Mouse (Mus musculus) kidney, embryonic 14.5 days (tissue): ENCODE data around the gene Srcap. TPM values are rescaled to one million over a fixed set of nuclear protein-coding genes. Genes with fewer than 3 reads are reported as not detected.

Experiments used
- ATAC-seq: fragments of 200-750 bp; cut with Nextera tagmentation; 2 replicates; pipeline ENCODE4 v1.8.0; 2017; ENCODE audit warnings: moderate number of reproducible peaks, mild to moderate bottlenecking, moderate TSS enrichment, moderate library complexity; ENCODE audit not compliant: low FRiP score, low TSS enrichment
- H3K27ac ChIP-seq: fragments of 300-500 bp; sonication (generic); 2 replicates; pipeline ENCODE4 v1.5.1; 2014; ENCODE audit warnings: low read depth, mild to moderate bottlenecking, low read length, moderate library complexity, mixed read lengths
- H3K27me3 ChIP-seq: fragments of 300-500 bp; sonication (generic); 2 replicates; pipeline ENCODE4 v1.6.1; 2014; ENCODE audit warnings: mild to moderate bottlenecking, low read length; ENCODE audit not compliant: control insufficient read depth, insufficient read depth
- H3K36me3 ChIP-seq: fragments of 300-500 bp; sonication (generic); 2 replicates; pipeline ENCODE4 v1.6.1; 2014; ENCODE audit warnings: low read length, mixed read lengths; ENCODE audit not compliant: control insufficient read depth, insufficient read depth
- H3K4me1 ChIP-seq: fragments of 300-500 bp; sonication (generic); 2 replicates; pipeline ENCODE4 v1.6.1; 2014; ENCODE audit warnings: low read length, mixed read lengths; ENCODE audit not compliant: control insufficient read depth, insufficient read depth
- H3K4me2 ChIP-seq: fragments of 300-500 bp; sonication (generic); replicated peaks from 2 replicates; pipeline ENCODE4 v1.6.1; 2014; ENCODE audit warnings: low read depth, mild to moderate bottlenecking, low read length
- H3K4me3 ChIP-seq: fragments of 300-500 bp; sonication (generic); 2 replicates; pipeline ENCODE4 v1.5.1; 2014; ENCODE audit warnings: mild to moderate bottlenecking, low read length
- H3K9ac ChIP-seq: fragments of 300-500 bp; sonication (generic); 2 replicates; pipeline ENCODE4 v1.6.1; 2014; ENCODE audit warnings: low read depth, mild to moderate bottlenecking, low read length, moderate library complexity
- H3K9me3 ChIP-seq: fragments of 300-500 bp; sonication (generic); 2 replicates; pipeline ENCODE4 v1.6.1; 2016; ENCODE audit warnings: low read length; ENCODE audit not compliant: control insufficient read depth
- WGBS: fragments of 180-500 bp; shearing (Covaris S2); extraction: QIAGEN DNeasy Blood & Tissue Kit; methylation state at CpG from one replicate; pipeline ENCODE4 v1.1.7; 2014; 5-methylcytosine and 5-hydroxymethylcytosine counted together
- polyA plus RNA-seq: library from polyadenylated mRNA; unstranded; fragments of >200 nt; fragmentation: Nextera tagmentation; extraction: Ambion mirVana; gene quantifications from 2 replicates; pipeline ENCODE4 v1.2.1, GENCODE M21; 2014

The Srcap gene
- polyA plus RNA-seq, 1 experiment from 2014 or later: 82.3 TPM

DNA sequence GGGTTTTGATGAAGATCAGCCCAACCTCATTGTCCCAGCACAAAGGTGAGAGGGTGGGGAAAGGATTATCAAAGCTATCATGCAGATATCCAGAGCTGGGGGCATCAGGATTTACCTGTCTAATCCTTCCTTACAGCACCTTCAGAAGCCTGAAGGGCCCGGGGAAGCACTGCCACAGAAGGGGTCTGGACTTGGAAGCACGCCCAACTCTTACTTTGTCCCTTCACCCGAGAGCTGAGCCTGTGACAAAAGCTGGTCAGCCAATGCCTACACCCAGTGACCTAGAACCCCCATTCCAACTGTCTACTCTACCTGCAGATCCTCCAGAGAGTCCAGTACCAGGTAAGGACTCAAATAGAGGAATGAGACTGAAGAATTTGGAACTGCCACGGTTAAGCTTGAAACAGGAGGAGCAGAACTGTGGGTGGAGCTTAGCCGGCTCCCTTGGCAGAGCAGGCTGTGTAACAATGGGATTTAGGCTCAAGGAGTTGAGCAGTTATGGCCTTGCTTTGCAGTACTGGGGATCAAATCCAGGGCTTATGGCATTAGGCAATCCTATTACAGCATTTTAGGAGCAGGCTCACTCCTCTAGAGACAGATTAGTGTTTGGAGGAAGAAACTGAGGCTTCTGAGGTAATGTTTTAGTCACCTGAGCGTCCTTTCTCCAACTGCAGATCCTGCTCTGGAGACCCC, 37.3 kb upstream of the Srcap start:
- Histone ChIP-seq H3K9ac (no peak overlapping the region), H3K4me1 (peaks cover 13% of the 10 kb centered on the region), H3K36me3 (peaks cover 31% of the 10 kb centered on the region), H3K4me3 (no peak overlapping the region), H3K27me3 (no peaks in the 10 kb centered on the region), H3K27ac (no peak overlapping the region), H3K4me2 (no peak overlapping the region), H3K9me3 (no peaks in the 10 kb centered on the region)
- 80% methylated on average over 6 of the region's 6 CpGs for WGBS
- ATAC-seq: no peak

- 89% methylated on average over 11 of the region's 11 CpGs for WGBS
- peaks cover 18% of the 10 kb centered on the region for H3K4me1 ChIP-seq
- ATAC-seq: no peak
- no peak overlapping the region for H3K4me3 ChIP-seq
- H3K9me3 ChIP-seq: no peaks in the 10 kb centered on the region
- peaks cover 33% of the 10 kb centered on the region for H3K36me3 ChIP-seq
- H3K9ac ChIP-seq: no peak overlapping the region
- H3K4me2 ChIP-seq: no peak overlapping the region
- H3K27me3 ChIP-seq: no peaks in the 10 kb centered on the region
- H3K27ac ChIP-seq: no peak overlapping the region
Measured at GRCm38 (mm10) chr7:127475186-127475740, 36.5 kb upstream of the Srcap start.

DNA sequence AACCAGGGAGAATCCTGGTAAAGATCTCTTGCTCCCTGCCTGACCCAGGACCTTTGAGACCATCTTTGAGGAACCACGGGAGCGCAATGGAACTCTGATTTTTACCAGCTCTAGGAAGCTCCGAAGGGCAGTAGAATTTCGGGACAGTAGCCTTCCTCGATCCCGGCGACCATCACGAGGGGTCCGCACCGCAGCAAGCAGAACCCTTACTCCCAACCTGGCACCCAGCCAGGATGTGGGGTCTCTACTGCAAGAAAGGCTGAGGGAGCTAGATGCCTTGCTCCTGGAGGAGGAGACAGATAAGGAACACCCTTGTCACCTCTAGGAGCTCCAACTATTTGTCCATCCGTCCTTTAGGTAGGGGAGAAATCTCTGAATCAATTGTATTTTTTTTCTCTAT, 35.4 kb upstream of the Srcap start:
- H3K4me2 ChIP-seq: no peak overlapping the region
- H3K9ac ChIP-seq: no peak overlapping the region
- H3K36me3 ChIP-seq: peaks cover 36% of the 10 kb centered on the region
- ATAC-seq: no peak
- H3K4me3 ChIP-seq: no peak overlapping the region
- no peaks in the 10 kb centered on the region for H3K27me3 ChIP-seq
- 94% methylated on average over 11 of the region's 11 CpGs for WGBS
- H3K4me1 ChIP-seq: peaks cover 22% of the 10 kb centered on the region
- no peaks in the 10 kb centered on the region for H3K9me3 ChIP-seq
- no peak overlapping the region for H3K27ac ChIP-seq

DNA sequence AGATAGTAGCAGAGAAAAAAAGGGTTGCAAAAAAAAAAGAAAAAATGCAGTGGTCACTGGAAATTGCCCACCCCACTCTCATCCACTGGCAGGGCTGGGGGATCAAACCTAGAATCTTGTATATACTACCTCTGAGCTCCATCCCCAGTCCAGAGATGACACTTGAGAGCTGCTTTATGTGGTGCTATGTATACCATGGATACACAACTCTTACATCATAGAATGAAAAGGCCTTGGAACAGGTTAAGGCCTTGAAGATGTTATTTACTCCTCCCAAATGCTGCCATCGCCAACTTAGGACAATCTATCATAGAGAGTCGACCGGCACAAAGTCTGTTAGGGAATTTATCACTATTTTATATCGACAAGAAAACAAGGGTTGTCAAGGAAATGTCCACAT, 34.9 kb upstream of the Srcap start:
- no peaks in the 10 kb centered on the region for H3K27me3 ChIP-seq
- H3K27ac ChIP-seq: no peak overlapping the region
- H3K4me2 ChIP-seq: peak overlapping the region; percentile 61
- 84% methylated on average over 4 of the region's 4 CpGs for WGBS
- ATAC-seq: no peak
- H3K9me3 ChIP-seq: no peaks in the 10 kb centered on the region
- peak overlapping the region; percentile 98; the same call in 1 of the 2 replicates for H3K4me3 ChIP-seq
- peak overlapping the region; percentile 96; the same call in 1 of the 2 replicates for H3K9ac ChIP-seq
- H3K4me1 ChIP-seq: peaks cover 21% of the 10 kb centered on the region
- H3K36me3 ChIP-seq: peaks cover 39% of the 10 kb centered on the region

GRCm38 (mm10) chr7:127477687-127478634, 33.8 kb upstream of the Srcap start:
- no peaks in the 10 kb centered on the region for H3K27me3 ChIP-seq
- peak overlapping the region; percentile 96 for H3K9ac ChIP-seq
- H3K4me1 ChIP-seq: peaks cover 12% of the 10 kb centered on the region; the same call in 1 of the 2 replicates
- peak overlapping the region; percentile 98 for H3K4me3 ChIP-seq
- peaks cover 50% of the 10 kb centered on the region for H3K36me3 ChIP-seq
- peak overlapping the region; percentile 98 for H3K27ac ChIP-seq
- ATAC-seq: peak; percentile 95
- H3K9me3 ChIP-seq: no peaks in the 10 kb centered on the region
- under 1% methylated on average over 50 of the region's 50 CpGs for WGBS
- H3K4me2 ChIP-seq: peak overlapping the region; percentile 94

- Histone ChIP-seq H3K4me3 (peak within 1 kb of the TSS; percentile 98), H3K9me3 (no peaks in the 10 kb centered on the region), H3K36me3 (peaks cover 54% of the 10 kb centered on the region), H3K9ac (peak within 1 kb of the TSS; percentile 96), H3K27me3 (no peaks in the 10 kb centered on the region), H3K4me2 (peak within 1 kb of the TSS; percentile 94), H3K27ac (peak within 1 kb of the TSS; percentile 98), H3K4me1 (peaks cover 12% of the 10 kb centered on the region; the same call in 1 of the 2 replicates)
- ATAC-seq: peak; percentile 84
- under 1% methylated on average over 58 of the region's 62 CpGs for WGBS
Measured at GRCm38 (mm10) chr7:127478635-127479317, 33.0 kb upstream of the Srcap start, which contains the start of gene Fbrs. Gene Fbrs, plus strand, starts transcription at chr7:127479199.

DNA sequence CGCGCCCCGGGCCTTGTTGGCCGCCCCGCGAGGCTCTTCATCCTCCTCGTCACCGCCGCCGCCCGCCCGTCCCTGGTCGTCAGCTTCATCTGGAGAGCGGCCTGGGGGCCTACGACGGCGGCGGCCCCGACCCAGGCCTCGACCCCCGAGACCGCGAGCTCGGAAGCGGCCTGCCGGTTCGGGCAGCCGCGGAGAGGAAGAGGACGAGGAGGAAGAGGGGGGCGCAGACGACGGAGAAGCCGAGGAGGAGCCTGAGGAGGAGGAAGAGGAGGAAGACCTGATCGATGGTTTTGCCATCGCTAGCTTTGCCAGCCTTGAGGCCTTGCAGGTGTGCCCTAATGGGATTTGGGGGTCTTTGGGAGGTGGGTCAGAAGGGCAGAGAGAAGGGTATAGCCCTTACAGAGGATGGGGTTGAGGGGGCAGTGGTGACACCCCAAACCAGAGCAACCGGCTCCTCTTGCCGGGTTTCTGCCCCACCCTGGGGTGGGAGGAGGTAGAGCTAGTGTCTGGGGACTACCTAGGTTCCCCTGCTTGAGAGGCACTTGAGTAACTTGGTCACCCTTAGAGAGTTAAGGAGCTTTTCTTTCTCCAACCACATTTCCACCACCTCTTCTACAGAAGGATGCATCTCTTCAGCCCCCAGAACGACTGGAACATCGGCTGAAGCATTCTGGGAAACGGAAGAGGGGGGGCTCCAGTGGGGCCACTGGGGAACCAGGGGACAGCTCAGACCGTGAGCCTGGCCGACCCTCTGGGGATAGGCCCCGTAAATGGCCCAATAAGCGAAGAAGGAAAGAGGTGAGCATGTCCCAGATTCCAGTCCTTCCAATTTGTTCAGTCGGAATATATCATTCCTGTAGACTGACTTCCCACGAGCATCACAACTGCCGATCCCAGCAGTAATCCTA, 32.2 kb upstream of the Srcap start:
- H3K9me3 ChIP-seq: no peaks in the 10 kb centered on the region
- no peaks in the 10 kb centered on the region for H3K27me3 ChIP-seq
- ATAC-seq: no peak

DNA sequence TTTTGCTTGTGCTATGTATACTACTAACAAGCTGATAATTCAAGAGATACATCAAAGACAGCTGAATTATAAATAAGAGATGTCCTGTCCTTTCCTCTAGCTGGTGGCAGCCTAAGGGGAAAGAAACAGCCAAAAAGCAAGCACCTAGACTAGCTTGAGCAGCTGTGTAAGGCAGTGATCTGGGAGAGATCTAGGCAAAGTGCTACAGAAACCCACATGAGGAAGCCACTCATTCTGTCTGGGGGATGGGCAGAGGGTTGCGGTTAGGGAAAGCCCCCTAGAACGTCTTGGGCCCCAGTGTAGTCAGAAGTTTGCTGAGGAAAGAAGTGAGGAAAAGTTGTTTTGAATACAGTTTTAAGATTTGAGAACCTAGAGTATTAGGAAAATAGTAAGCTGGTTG, 31.5 kb upstream of the Srcap start:
- no peak overlapping the region for H3K27ac ChIP-seq
- peaks cover 54% of the 10 kb centered on the region for H3K36me3 ChIP-seq
- no peak for ATAC-seq
- no peaks in the 10 kb centered on the region for H3K27me3 ChIP-seq
- H3K9ac ChIP-seq: peak overlapping the region; percentile 96; the same call in 1 of the 2 replicates
- peaks cover 12% of the 10 kb centered on the region; the same call in 1 of the 2 replicates for H3K4me1 ChIP-seq
- 72% methylated on average over 2 of the region's 2 CpGs for WGBS
- peak overlapping the region; percentile 94 for H3K4me2 ChIP-seq
- peak overlapping the region; percentile 98 for H3K4me3 ChIP-seq
- H3K9me3 ChIP-seq: no peaks in the 10 kb centered on the region

More for the DNA sequence above, 32.2 kb upstream of the Srcap start:
- WGBS: 4% methylated on average over 48 of the region's 48 CpGs
- Histone ChIP-seq H3K4me2 (peak overlapping the region; percentile 94), H3K36me3 (peaks cover 54% of the 10 kb centered on the region), H3K9ac (peak overlapping the region; percentile 96), H3K4me3 (peak overlapping the region; percentile 98), H3K27ac (peak overlapping the region; percentile 98), H3K4me1 (peaks cover 12% of the 10 kb centered on the region; the same call in 1 of the 2 replicates)
